Mouse (Mus musculus): ENCODE results near the gene Lamb2.

- TF ChIP-seq CTCF (conservative IDR thresholded peaks at IDR 0.05; ENCODE audit: low read length) (no peak), NANOG (IDR thresholded peaks at IDR 0.05; ENCODE audit: borderline replicate concordance, low read length) (no peak), POU5F1 (IDR thresholded peaks at IDR 0.05; ENCODE audit: borderline replicate concordance, low read length) (no peak)
These were observed 11.2 kb downstream of the Lamb2 start, which contains the start of gene Usp19 for GRCm38 (mm10) chr9:108490559-108491285.
